Mouse (Mus musculus): ENCODE measurements around the gene Rnf181. TPM values are rescaled to one million over a fixed set of nuclear protein-coding genes. Genes with fewer than 3 reads are reported as not detected.

Rnf181 gene
- polyA plus RNA-seq, 1 experiment = 113 TPM

GRCm38 (mm10) chr6:72401875-72402274 is 35.1 kb upstream of the Rnf181 start:
- no peaks in the 10 kb centered on the region for H3K27me3 ChIP-seq (replicated peaks)
- peaks cover 21% of the 10 kb centered on the region for H3K36me3 ChIP-seq (replicated peaks; ENCODE audit: low read length)
- no peak overlapping the region for H3K4me3 ChIP-seq (replicated peaks)
- TF ChIP-seq FLI1 (IDR thresholded peaks at IDR 0.05; ENCODE audit: low read length) = no peak
- TF ChIP-seq GATA1 (IDR thresholded peaks at IDR 0.05; ENCODE audit: borderline replicate concordance, low read length) = no peak
- H3K9me3 ChIP-seq = no peaks in the 10 kb centered on the region
- peaks cover 72% of the 10 kb centered on the region for H3K4me1 ChIP-seq

GRCm38 (mm10) chr6:72399967-72400366 is 33.2 kb upstream of the Rnf181 start:
- peaks cover 31% of the 10 kb centered on the region for H3K36me3 ChIP-seq (replicated peaks; ENCODE audit: low read length)
- H3K27me3 ChIP-seq (replicated peaks) = no peaks in the 10 kb centered on the region
- TF ChIP-seq FLI1 (IDR thresholded peaks at IDR 0.05; ENCODE audit: low read length) (no peak), GATA1 (IDR thresholded peaks at IDR 0.05; ENCODE audit: borderline replicate concordance, low read length) (no peak)
- H3K4me1 ChIP-seq = peaks cover 71% of the 10 kb centered on the region
- no peaks in the 10 kb centered on the region for H3K9me3 ChIP-seq
- no peak overlapping the region for H3K4me3 ChIP-seq (replicated peaks)

DNA sequence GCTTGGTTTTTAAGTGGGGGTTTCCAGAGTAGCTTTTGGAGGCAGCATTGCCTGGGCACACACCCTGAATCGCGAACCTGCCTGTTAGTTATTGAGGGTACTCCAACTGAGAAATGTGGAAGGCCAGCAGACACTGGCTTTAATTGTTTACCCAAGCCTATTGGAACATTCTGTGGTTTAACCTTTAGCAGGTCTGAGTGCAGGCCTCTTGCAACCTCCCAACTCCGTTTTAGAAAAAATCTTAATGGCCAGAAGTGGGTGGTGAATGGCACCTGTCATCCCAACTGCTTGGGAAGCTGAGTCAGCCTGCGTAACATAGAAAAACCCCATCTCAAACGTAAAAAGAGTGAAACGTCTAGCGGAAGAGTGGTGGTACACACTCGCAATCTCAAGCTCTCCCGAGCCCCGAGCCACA is 30.1 kb upstream of the Rnf181 start:
- TF ChIP-seq GATA1 (IDR thresholded peaks at IDR 0.05; ENCODE audit: borderline replicate concordance, low read length) (no peak), FLI1 (IDR thresholded peaks at IDR 0.05; ENCODE audit: low read length) (no peak)
- no peaks in the 10 kb centered on the region for H3K9me3 ChIP-seq
- H3K4me1 ChIP-seq = peaks cover 92% of the 10 kb centered on the region
- H3K4me3 ChIP-seq (replicated peaks) = no peak overlapping the region
- peaks cover 55% of the 10 kb centered on the region for H3K36me3 ChIP-seq (replicated peaks; ENCODE audit: low read length)
- H3K27me3 ChIP-seq (replicated peaks) = no peaks in the 10 kb centered on the region

DNA sequence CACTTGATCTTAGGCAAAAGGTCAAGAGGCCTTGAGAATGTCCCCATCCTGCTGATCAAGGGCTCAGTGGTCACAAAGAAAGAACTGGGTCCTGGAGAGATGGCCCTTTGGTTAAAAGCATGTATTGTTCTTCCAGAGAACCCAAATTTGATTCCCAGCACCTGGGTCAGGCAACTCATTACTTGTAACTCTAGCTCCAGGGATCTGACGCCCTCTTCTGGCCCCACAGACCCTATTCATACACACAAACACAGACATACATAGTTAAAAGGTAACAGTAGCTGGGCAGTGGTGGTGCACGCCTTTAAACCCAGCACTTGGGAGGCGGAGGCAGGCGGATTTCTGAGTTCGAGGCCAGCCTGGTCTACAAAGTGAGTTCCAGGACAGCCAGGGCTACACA is 25.6 kb upstream of the Rnf181 start:
- peak overlapping the region; percentile 80 for H3K4me3 ChIP-seq (replicated peaks)
- H3K27me3 ChIP-seq (replicated peaks) = no peaks in the 10 kb centered on the region
- peaks cover 61% of the 10 kb centered on the region for H3K36me3 ChIP-seq (replicated peaks; ENCODE audit: low read length)
- no peak for TF ChIP-seq GATA1 (IDR thresholded peaks at IDR 0.05; ENCODE audit: borderline replicate concordance, low read length)
- H3K9me3 ChIP-seq = no peaks in the 10 kb centered on the region
- H3K4me1 ChIP-seq = peaks cover 83% of the 10 kb centered on the region

DNA sequence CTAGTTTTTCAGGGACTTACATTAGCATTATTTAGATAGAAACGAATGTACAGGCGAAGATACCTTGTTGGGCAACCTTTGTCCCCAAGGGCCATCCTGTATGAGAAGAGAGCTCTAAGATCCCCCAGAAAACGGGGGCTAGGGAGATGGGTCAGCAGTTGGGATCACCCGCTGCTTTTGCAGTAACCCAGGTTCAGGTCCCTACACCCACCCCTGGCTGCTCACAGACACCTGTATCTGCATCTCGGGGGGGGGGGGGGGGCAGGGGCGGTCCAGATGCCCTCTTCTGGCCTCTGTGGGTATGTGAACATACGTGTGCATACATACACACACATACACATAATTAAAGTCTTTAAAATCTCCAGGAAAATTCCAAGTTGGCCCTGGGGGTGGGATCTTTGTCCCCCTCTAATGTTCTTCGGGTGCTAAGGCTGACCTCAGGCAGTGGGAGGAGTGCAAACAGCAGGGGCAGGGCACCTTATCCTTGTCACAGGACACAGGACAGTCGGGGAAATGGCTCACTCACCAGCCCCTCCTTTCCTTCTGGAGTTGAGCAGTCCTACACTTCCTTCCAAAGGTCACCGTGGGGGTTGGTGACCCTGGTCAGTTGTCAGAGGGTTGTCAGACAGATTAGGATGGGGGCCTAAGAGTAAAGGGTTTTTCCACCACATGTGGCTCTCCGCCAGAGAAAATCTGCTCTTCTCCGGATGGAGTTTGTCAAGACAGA is 24.2 kb upstream of the Rnf181 start:
- no peak for TF ChIP-seq GATA1 (IDR thresholded peaks at IDR 0.05; ENCODE audit: borderline replicate concordance, low read length)
- TF ChIP-seq FLI1 (IDR thresholded peaks at IDR 0.05; ENCODE audit: low read length) = no peak
- peaks cover 79% of the 10 kb centered on the region for H3K4me1 ChIP-seq
- H3K4me3 ChIP-seq (replicated peaks) = peak overlapping the region; percentile 95
- H3K36me3 ChIP-seq (replicated peaks; ENCODE audit: low read length) = peaks cover 63% of the 10 kb centered on the region
- no peaks in the 10 kb centered on the region for H3K9me3 ChIP-seq
- no peaks in the 10 kb centered on the region for H3K27me3 ChIP-seq (replicated peaks)

- H3K9me3 ChIP-seq = no peaks in the 10 kb centered on the region
- peaks cover 63% of the 10 kb centered on the region for H3K36me3 ChIP-seq (replicated peaks; ENCODE audit: low read length)
- peak within 1 kb of the TSS; percentile 95 for H3K4me3 ChIP-seq (replicated peaks)
- no peaks in the 10 kb centered on the region for H3K27me3 ChIP-seq (replicated peaks)
- TF ChIP-seq GATA1 (IDR thresholded peaks at IDR 0.05; ENCODE audit: borderline replicate concordance, low read length) (no peak), FLI1 (IDR thresholded peaks at IDR 0.05; ENCODE audit: low read length) (no peak)
- H3K4me1 ChIP-seq = peaks cover 76% of the 10 kb centered on the region
Observed at GRCm38 (mm10) chr6:72389941-72390771, 23.4 kb upstream of the Rnf181 start, which contains the start of gene Vamp8. Vamp8 (minus strand) TSS chr6:72390703.

DNA sequence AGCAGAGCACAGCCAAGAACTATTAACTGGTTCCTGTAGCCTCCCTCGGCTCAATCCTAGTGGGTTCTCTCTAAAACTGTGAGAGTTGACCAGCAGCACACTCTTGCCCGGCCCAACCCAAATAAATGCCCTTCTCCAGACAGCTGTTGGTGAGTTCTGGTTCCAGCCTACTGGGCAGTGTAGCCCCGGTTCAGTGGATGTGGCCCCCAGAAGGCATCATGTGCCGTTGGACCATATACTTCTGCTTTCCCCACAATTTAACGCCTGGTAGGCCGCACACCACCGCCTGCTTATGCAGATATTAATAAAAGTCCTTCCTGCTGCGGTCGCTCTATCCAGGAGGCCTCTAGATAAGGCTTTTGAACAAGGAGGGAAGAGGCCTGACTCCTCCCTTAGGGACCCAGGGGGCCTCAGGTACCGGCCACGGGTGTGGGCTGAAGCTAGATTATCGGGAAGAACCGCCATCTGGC is 22.8 kb upstream of the Rnf181 start:
- no peaks in the 10 kb centered on the region for H3K27me3 ChIP-seq (replicated peaks)
- H3K36me3 ChIP-seq (replicated peaks; ENCODE audit: low read length) = peaks cover 63% of the 10 kb centered on the region
- TF ChIP-seq FLI1 (IDR thresholded peaks at IDR 0.05; ENCODE audit: low read length) (no peak), GATA1 (IDR thresholded peaks at IDR 0.05; ENCODE audit: borderline replicate concordance, low read length) (no peak; the same call in 2 of the 3 replicates)
- H3K4me3 ChIP-seq (replicated peaks) = peak overlapping the region; percentile 95
- H3K4me1 ChIP-seq = peaks cover 73% of the 10 kb centered on the region
- no peaks in the 10 kb centered on the region for H3K9me3 ChIP-seq

DNA sequence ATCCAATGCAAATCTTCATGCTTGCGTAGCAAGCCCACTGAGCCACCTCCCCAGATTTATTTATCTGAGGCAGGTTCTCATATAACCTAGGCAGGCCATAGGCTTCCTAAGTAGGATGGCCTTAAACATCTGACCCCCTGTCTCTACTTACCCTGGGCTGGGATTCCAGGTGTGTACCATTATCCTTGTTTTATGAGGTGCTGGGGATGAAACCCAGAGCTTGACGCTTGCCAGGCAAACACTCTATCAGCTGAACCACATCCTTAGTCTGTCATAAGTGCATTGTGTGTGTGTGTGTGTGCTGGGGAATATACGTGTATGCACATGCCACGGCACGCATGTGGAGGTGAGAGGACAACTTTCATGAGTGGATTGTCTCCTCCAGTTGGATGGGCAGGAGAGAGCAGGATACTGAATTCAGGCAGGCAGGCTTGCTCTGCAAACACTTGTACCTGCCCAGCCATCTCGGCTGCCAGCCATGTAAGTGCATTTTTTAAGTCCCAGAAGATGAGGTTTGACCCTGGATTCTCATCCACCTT is 22.1 kb upstream of the Rnf181 start:
- peaks cover 63% of the 10 kb centered on the region for H3K36me3 ChIP-seq (replicated peaks; ENCODE audit: low read length)
- peaks cover 71% of the 10 kb centered on the region for H3K4me1 ChIP-seq

DNA sequence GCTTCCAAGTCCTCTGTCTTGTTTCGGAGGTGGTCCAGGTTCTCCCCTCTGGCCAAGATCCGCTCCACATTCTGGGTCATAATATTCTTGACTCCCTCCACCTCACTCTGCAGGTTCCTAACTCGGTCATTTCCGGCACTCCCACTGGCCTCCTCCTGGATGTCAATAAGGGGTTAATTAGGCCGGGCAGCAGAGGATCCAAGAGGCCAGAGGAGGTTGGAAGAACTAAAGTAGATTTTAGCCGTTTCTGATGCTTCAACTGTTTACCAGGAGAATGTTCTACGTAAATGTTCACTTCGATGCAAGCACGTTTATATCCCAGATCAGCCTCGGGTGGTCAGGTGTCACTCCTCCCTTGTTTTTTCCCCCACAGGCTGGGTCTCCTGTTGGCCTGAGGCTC is 21.5 kb upstream of the Rnf181 start:
- Histone ChIP-seq H3K4me1 (peaks cover 71% of the 10 kb centered on the region), H3K36me3 (replicated peaks; ENCODE audit: low read length) (peaks cover 66% of the 10 kb centered on the region), H3K4me3 (replicated peaks) (peak overlapping the region; percentile 95), H3K9me3 (no peaks in the 10 kb centered on the region), H3K27me3 (replicated peaks) (no peaks in the 10 kb centered on the region)
- no peak for TF ChIP-seq GATA1 (IDR thresholded peaks at IDR 0.05; ENCODE audit: borderline replicate concordance, low read length)
- TF ChIP-seq FLI1 (IDR thresholded peaks at IDR 0.05; ENCODE audit: low read length) = no peak

More for the DNA sequence above, 22.1 kb upstream of the Rnf181 start:
- no peak for TF ChIP-seq GATA1 (IDR thresholded peaks at IDR 0.05; ENCODE audit: borderline replicate concordance, low read length)
- no peak for TF ChIP-seq FLI1 (IDR thresholded peaks at IDR 0.05; ENCODE audit: low read length)
- H3K27me3 ChIP-seq (replicated peaks) = no peaks in the 10 kb centered on the region
- no peaks in the 10 kb centered on the region for H3K9me3 ChIP-seq
- peak overlapping the region; percentile 95 for H3K4me3 ChIP-seq (replicated peaks)

Data from megakaryocyte, embryonic 14.5 days (primary cell).